Mouse (Mus musculus) ES-Bruce4 (cell line): ENCODE results near the gene Maz.

ENCODE experiments used
- CTCF ChIP-seq: IDR thresholded peaks from one replicate; pipeline ENCODE4 v1.8.1; 2011; ENCODE audit warnings: low read depth, low read length
- EP300 ChIP-seq: IDR thresholded peaks from 2 replicates; pipeline ENCODE4 v1.6.1; 2011; ENCODE audit warnings: low read depth, low read length; ENCODE audit not compliant: insufficient read depth
- POLR2A ChIP-seq: IDR thresholded peaks from one replicate; pipeline ENCODE4 v1.8.1; 2011; ENCODE audit warnings: low read length; ENCODE audit not compliant: insufficient read depth

- TF ChIP-seq CTCF (no peak), POLR2A (no peak), EP300 (no peak)
These were observed 5.8 kb downstream of the Maz start, which contains the start of the genes Gm42742 and Prrt2 for GRCm38 (mm10) chr7:127020901-127021562.
